Mouse (Mus musculus): ENCODE data around the gene Gm14410. TPM values are rescaled to one million over a fixed set of nuclear protein-coding genes. Genes with fewer than 3 reads are reported as not detected.
"Not testable (repeated sequence)": the region's sequence is repeated elsewhere in the genome, so short reads cannot be mapped to it uniquely, and the experiment has no call there.

Gm14410 gene
- 3.8 and 4.3 TPM in 2 replicates for polyA plus RNA-seq (2012; rRNA removed)

GRCm38 (mm10) chr2:177206341-177206740, at the start of gene Gm14410:
Gene Gm14410, minus strand, starts transcription at chr2:177206421.
- H3K36me3 ChIP-seq (ENCODE audit: control insufficient read depth, insufficient read depth, low read length); H3K27ac ChIP-seq (ENCODE audit: control insufficient read depth, insufficient read depth, low read length); H3K27me3 ChIP-seq (ENCODE audit: control insufficient read depth, insufficient read depth, low read length); H3K4me1 ChIP-seq (replicated peaks; ENCODE audit: control insufficient read depth, insufficient read depth, low read length): not testable (repeated sequence)
- 0% methylated on average over 6 of the region's 6 CpGs for WGBS
- peak; percentile 67 for DNase-seq
- H3K4me3 ChIP-seq (ENCODE audit: control insufficient read depth, insufficient read depth, low read length), result peak within 1 kb of the TSS; percentile 75

- H3K4me1 ChIP-seq (replicated peaks; ENCODE audit: control insufficient read depth, insufficient read depth, low read length); H3K27me3 ChIP-seq (ENCODE audit: control insufficient read depth, insufficient read depth, low read length); H3K27ac ChIP-seq (ENCODE audit: control insufficient read depth, insufficient read depth, low read length); H3K4me3 ChIP-seq (ENCODE audit: control insufficient read depth, insufficient read depth, low read length); H3K36me3 ChIP-seq (ENCODE audit: control insufficient read depth, insufficient read depth, low read length); DNase-seq: not testable (repeated sequence)
- WGBS, result 82% methylated on average over 2 of the region's 2 CpGs
Measured at GRCm38 (mm10) chr2:177247449-177247848, 41.2 kb upstream of the Gm14410 start.

- H3K4me1 ChIP-seq (replicated peaks; ENCODE audit: control insufficient read depth, insufficient read depth, low read length); H3K4me3 ChIP-seq (ENCODE audit: control insufficient read depth, insufficient read depth, low read length); H3K27ac ChIP-seq (ENCODE audit: control insufficient read depth, insufficient read depth, low read length); H3K36me3 ChIP-seq (ENCODE audit: control insufficient read depth, insufficient read depth, low read length); DNase-seq; H3K27me3 ChIP-seq (ENCODE audit: control insufficient read depth, insufficient read depth, low read length): not testable (repeated sequence)
- WGBS, result 62% methylated on average over 2 of the region's 2 CpGs
Measured at GRCm38 (mm10) chr2:177230461-177230860, 24.2 kb upstream of the Gm14410 start.

- H3K27ac ChIP-seq (ENCODE audit: control insufficient read depth, insufficient read depth, low read length); H3K36me3 ChIP-seq (ENCODE audit: control insufficient read depth, insufficient read depth, low read length); H3K4me3 ChIP-seq (ENCODE audit: control insufficient read depth, insufficient read depth, low read length); DNase-seq; H3K27me3 ChIP-seq (ENCODE audit: control insufficient read depth, insufficient read depth, low read length); H3K4me1 ChIP-seq (replicated peaks; ENCODE audit: control insufficient read depth, insufficient read depth, low read length): not testable (repeated sequence)
- 92% methylated on average over 5 of the region's 5 CpGs for WGBS
Measured at GRCm38 (mm10) chr2:177172749-177173148, 33.5 kb downstream of the Gm14410 start.

Other genes with a start within 250 kb of the Gm14410 start
- gene Gm14419, start 205.5 kb downstream of the Gm14410 start, polyA plus RNA-seq (2012; rRNA removed), result 0.74 and 1.1 TPM in 2 replicates
- not detected in 2 replicates for gene Gm14401, start 132.1 kb downstream of the Gm14410 start, polyA plus RNA-seq (2012; rRNA removed)
- gene Gm14409, start 60.6 kb upstream of the Gm14410 start, polyA plus RNA-seq (2012; rRNA removed), result not detected in 2 replicates
- not detected in 2 replicates for gene Gm14412, start 117.9 kb upstream of the Gm14410 start, polyA plus RNA-seq (2012; rRNA removed)
- 0.49 and 0.78 TPM in 2 replicates for gene Gm14418, start 191.9 kb upstream of the Gm14410 start, polyA plus RNA-seq (2012; rRNA removed)

Measured in thymus, adult 2 months (tissue).